Mouse (Mus musculus) ES-E14 (cell line): ENCODE measurements at regions not wholly inside any gene's neighbourhood (a gene's known extent, or its start where the extent isn't known, plus 50 kb on each side); places are given as distances from the start of the nearest gene placed in this dataset.

Experiments
- DNase-seq: peaks from one replicate; pipeline ENCODE4 v3.0.0-alpha.2; 2013; ENCODE audit warnings: low read depth, low spot score
- H3K27ac ChIP-seq: 2 replicates; pipeline ENCODE4 v1.5.1; 2012; ENCODE audit warnings: low read depth, mild to moderate bottlenecking, low read length, moderate library complexity, mixed read lengths; ENCODE audit not compliant: poor library complexity, insufficient read depth, severe bottlenecking
- H3K36me3 ChIP-seq: 2 replicates; pipeline ENCODE4 v1.6.1; 2012; ENCODE audit warnings: mild to moderate bottlenecking, low read length, moderate library complexity, mixed read lengths; ENCODE audit not compliant: control insufficient read depth, poor library complexity, insufficient read depth, severe bottlenecking
- H3K4me1 ChIP-seq, 2 experiments: fragments of 150-350 bp in 1 of 2; sonication (generic) in 1 of 2; 2 replicates each; pipeline ENCODE4 v1.6.1; 2012; ENCODE audit warnings: low read length in 2 of 2, mild to moderate bottlenecking in 1 of 2, mixed read lengths in 1 of 2; ENCODE audit not compliant: control insufficient read depth in 2 of 2, insufficient read depth in 2 of 2, poor library complexity in 1 of 2
- H3K4me3 ChIP-seq, 2 experiments: fragments of 150-350 bp in 1 of 2; sonication (generic) in 1 of 2; 2 replicates each; pipeline ENCODE4 v1.5.1; 2012; ENCODE audit warnings: low read length in 2 of 2, low read depth in 1 of 2, mild to moderate bottlenecking in 1 of 2, mixed read lengths in 1 of 2; ENCODE audit not compliant: insufficient read depth in 1 of 2, poor library complexity in 1 of 2, severe bottlenecking in 1 of 2
- H3K9ac ChIP-seq: 2 replicates; pipeline ENCODE4 v1.6.1; 2012; ENCODE audit warnings: low read depth, mild to moderate bottlenecking, low read length, mixed read lengths; ENCODE audit not compliant: poor library complexity, insufficient read depth, severe bottlenecking
- H3K9me3 ChIP-seq: fragments of 150-350 bp; sonication (generic); 2 replicates; pipeline ENCODE4 v1.6.1; 2012; ENCODE audit warnings: low read depth, mild to moderate bottlenecking, low read length; ENCODE audit not compliant: control insufficient read depth, insufficient read depth
- CHD2 ChIP-seq: IDR thresholded peaks from 2 replicates; pipeline ENCODE4 v1.6.1; 2014; ENCODE audit warnings: mild to moderate bottlenecking, low read depth, low read length, inconsistent platforms
- HCFC1 ChIP-seq: IDR thresholded peaks from 2 replicates; pipeline ENCODE4 v1.6.1; 2012; ENCODE audit warnings: low read length, inconsistent platforms, borderline replicate concordance; ENCODE audit not compliant: insufficient read depth
- MAFK ChIP-seq: IDR thresholded peaks from 2 replicates; pipeline ENCODE4 v1.6.1; 2014; ENCODE audit warnings: mild to moderate bottlenecking, low read depth, low read length, inconsistent platforms; ENCODE audit not compliant: insufficient read depth
- ZC3H11A ChIP-seq: IDR thresholded peaks from 2 replicates; pipeline ENCODE4 v1.6.1; 2012; ENCODE audit warnings: low read depth, mild to moderate bottlenecking, inconsistent platforms, low read length, borderline replicate concordance
- ZNF384 ChIP-seq: IDR thresholded peaks from 2 replicates; pipeline ENCODE4 v1.6.1; 2012; ENCODE audit warnings: low read depth, low read length, inconsistent platforms
- in situ Hi-C, 2 experiments: fragments of 600-800 bp; cut with MboI; formaldehyde crosslinking; loops; one replicate each; pipeline ENCODE4 v1.15.1; 2025; ENCODE audit warnings: low sequenced_read_pairs in 2 of 2, inconsistent platforms in 1 of 2; ENCODE audit not compliant: unreplicated experiment in 2 of 2

DNA sequence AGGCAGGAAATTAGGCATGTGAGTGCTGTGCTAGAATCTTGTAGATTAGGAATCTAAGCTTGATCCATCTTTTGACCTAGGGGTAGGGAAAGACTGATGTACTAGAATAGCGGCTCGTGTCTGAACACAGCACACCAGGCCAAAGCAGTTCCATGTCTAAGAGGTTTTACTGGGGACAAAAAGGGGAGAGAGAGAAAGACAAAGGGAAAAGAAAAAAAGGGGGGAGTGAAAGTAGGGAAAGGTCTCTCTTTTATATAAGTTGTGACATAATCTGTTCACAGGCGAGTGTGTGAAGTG, 144.4 kb downstream of the Tbc1d30 start:
- H3K27ac ChIP-seq: no peak overlapping the region
- H3K4me1 ChIP-seq: no peaks in the 10 kb centered on the region
- no peak overlapping the region for H3K4me3 ChIP-seq
- TF ChIP-seq MAFK: no peak
- TF ChIP-seq ZNF384: no peak
- no peak for TF ChIP-seq HCFC1
- no peak for TF ChIP-seq CHD2
- TF ChIP-seq ZC3H11A: no peak
- in situ Hi-C loops: no loop called here
- no peaks in the 10 kb centered on the region for H3K36me3 ChIP-seq
- H3K9ac ChIP-seq: no peak overlapping the region
- H3K9me3 ChIP-seq: no peaks in the 10 kb centered on the region
- no peak for DNase-seq
